Mouse (Mus musculus) liver, embryonic 14.5 days (tissue): ENCODE measurements around the gene Gm8122. TPM values are rescaled to one million over a fixed set of nuclear protein-coding genes. Genes with fewer than 3 reads are reported as not detected.
"Not testable (repeated sequence)": the region's sequence is repeated elsewhere in the genome, so short reads cannot be mapped to it uniquely, and the experiment has no call there.

ENCODE experiments used
- ATAC-seq: fragments of 200-750 bp; cut with Nextera tagmentation; 2 replicates; pipeline ENCODE4 v1.8.0; 2017; ENCODE audit warnings: moderate number of reproducible peaks, mild to moderate bottlenecking, moderate library complexity; ENCODE audit not compliant: insufficient read depth
- DNase-seq, 3 experiments: peaks; one replicate each; pipeline ENCODE4 v3.0.0-alpha.2; 2012 to 2013; ENCODE audit warnings: low read depth in 3 of 3, low spot score in 3 of 3
- H3K27ac ChIP-seq: fragments of 300-500 bp; sonication (generic); 2 replicates; pipeline ENCODE4 v1.5.1; 2014; ENCODE audit warnings: moderate library complexity, mild to moderate bottlenecking, control low read depth, inconsistent platforms
- H3K27me3 ChIP-seq: fragments of 300-500 bp; sonication (generic); 2 replicates; pipeline ENCODE4 v1.6.1; 2014; ENCODE audit warnings: mild to moderate bottlenecking, low read length, moderate library complexity; ENCODE audit not compliant: control insufficient read depth, insufficient read depth
- H3K36me3 ChIP-seq: fragments of 300-500 bp; sonication (generic); replicated peaks from 2 replicates; pipeline ENCODE4 v1.6.1; 2014; ENCODE audit warnings: low read depth; ENCODE audit not compliant: control insufficient read depth, insufficient read depth
- H3K4me1 ChIP-seq, 2 experiments: fragments of 200-500 bp in 1 of 2; fragments of 300-500 bp in 1 of 2; sonication (generic) in 1 of 2; replicated peaks; 2 replicates each; pipeline ENCODE4 v1.6.1; 2012 to 2014; ENCODE audit warnings: antibody characterized with exemption in 1 of 2, inconsistent platforms in 1 of 2, low read length in 1 of 2; ENCODE audit not compliant: control insufficient read depth in 2 of 2, insufficient read depth in 2 of 2
- H3K4me2 ChIP-seq: fragments of 300-500 bp; sonication (generic); 2 replicates; pipeline ENCODE4 v1.6.1; 2014; ENCODE audit warnings: low read depth, mild to moderate bottlenecking, control low read depth, moderate library complexity
- H3K4me3 ChIP-seq, 2 experiments: fragments of 200-500 bp in 1 of 2; fragments of 300-500 bp in 1 of 2; sonication (generic) in 1 of 2; 2 replicates each; pipeline ENCODE4 v1.5.1; 2012 to 2014; ENCODE audit warnings: low read depth in 2 of 2, low read length in 2 of 2, mild to moderate bottlenecking in 2 of 2, control low read depth in 1 of 2, inconsistent platforms in 1 of 2, moderate library complexity in 1 of 2; ENCODE audit not compliant: insufficient read depth in 1 of 2
- H3K9ac ChIP-seq: fragments of 300-500 bp; sonication (generic); replicated peaks from 2 replicates; pipeline ENCODE4 v1.6.1; 2014; ENCODE audit warnings: mild to moderate bottlenecking, control low read depth, moderate library complexity
- H3K9me3 ChIP-seq: fragments of 300-500 bp; sonication (generic); 2 replicates; pipeline ENCODE4 v1.6.1; 2016; ENCODE audit warnings: low read length, mixed read lengths; ENCODE audit not compliant: control insufficient read depth
- WGBS: fragments of 180-500 bp; shearing (Covaris S2); extraction: QIAGEN DNeasy Blood & Tissue Kit; methylation state at CpG from one replicate; pipeline ENCODE4 v1.1.7; 2014; ENCODE audit not compliant: insufficient replicate concordance; 5-methylcytosine and 5-hydroxymethylcytosine counted together
- polyA plus RNA-seq, 2 experiments: library from polyadenylated mRNA; depleted of rRNA in 1 of 2; stranded (reverse) in 1 of 2; unstranded in 1 of 2; fragments of >200 nt; fragmentation: Nextera tagmentation in 1 of 2; extraction: Ambion mirVana in 1 of 2; gene quantifications; 2 replicates each; pipeline versions ENCODE4 v1.2.1 to v1.2.3; 2012 to 2014

Gene Gm8122
- polyA plus RNA-seq (2012; rRNA removed) (not detected in 2 replicates), polyA plus RNA-seq (2014; fragmentation: Nextera tagmentation; extraction: Ambion mirVana) (not detected in 2 replicates)

DNA sequence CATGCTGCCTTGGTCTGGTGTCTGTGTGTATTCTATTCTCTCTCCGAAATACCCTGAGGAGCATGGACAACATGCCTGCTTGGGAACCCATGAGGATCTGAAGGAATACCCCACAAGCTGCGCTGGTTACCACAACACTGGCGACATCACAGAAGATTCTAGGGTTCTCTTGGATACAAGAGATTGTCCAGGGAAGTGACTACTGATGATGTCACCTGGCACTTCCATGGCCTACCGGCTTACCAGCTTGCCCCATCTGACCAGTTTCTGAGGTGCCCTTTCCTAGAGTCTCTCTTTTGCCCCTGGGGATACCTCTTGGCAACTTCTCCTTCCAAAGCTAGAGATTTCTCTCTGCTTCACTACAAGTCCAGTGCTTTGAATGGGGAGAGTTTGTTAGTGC lies at the start of gene Gm8122:
Gene Gm8122 (minus strand): TSS at position 101 of the 400 bp plus-strand sequence.
- H3K27ac ChIP-seq, H3K4me2 ChIP-seq, H3K4me3 ChIP-seq, H3K36me3 ChIP-seq, DNase-seq, H3K9ac ChIP-seq, ATAC-seq, H3K4me1 ChIP-seq, H3K27me3 ChIP-seq, H3K9me3 ChIP-seq: not testable (repeated sequence)
- 74% methylated on average over 3 of the region's 4 CpGs for WGBS

- not testable (repeated sequence) for H3K9me3 ChIP-seq, DNase-seq, ATAC-seq, H3K4me3 ChIP-seq, H3K4me2 ChIP-seq, H3K9ac ChIP-seq, H3K27ac ChIP-seq, H3K27me3 ChIP-seq, H3K36me3 ChIP-seq, H3K4me1 ChIP-seq
- 59% methylated on average over 3 of the region's 3 CpGs for WGBS
Measured at GRCm38 (mm10) chr14:43278681-43279080, 43.6 kb upstream of the Gm8122 start.

GRCm38 (mm10) chr14:43278146-43278545 lies 43.0 kb upstream of the Gm8122 start:
- not testable (repeated sequence) for H3K9me3 ChIP-seq, H3K27me3 ChIP-seq, H3K9ac ChIP-seq, H3K27ac ChIP-seq, H3K4me1 ChIP-seq, DNase-seq, ATAC-seq, H3K4me2 ChIP-seq, H3K4me3 ChIP-seq, H3K36me3 ChIP-seq
- WGBS: 32% methylated on average over 4 of the region's 4 CpGs

GRCm38 (mm10) chr14:43277468-43277867 lies 42.4 kb upstream of the Gm8122 start:
- not testable (repeated sequence) for H3K36me3 ChIP-seq, DNase-seq, H3K4me2 ChIP-seq, H3K27me3 ChIP-seq, H3K27ac ChIP-seq, H3K9ac ChIP-seq, H3K4me3 ChIP-seq, H3K4me1 ChIP-seq, ATAC-seq, H3K9me3 ChIP-seq
- WGBS: 38% methylated on average over 2 of the region's 2 CpGs

DNA sequence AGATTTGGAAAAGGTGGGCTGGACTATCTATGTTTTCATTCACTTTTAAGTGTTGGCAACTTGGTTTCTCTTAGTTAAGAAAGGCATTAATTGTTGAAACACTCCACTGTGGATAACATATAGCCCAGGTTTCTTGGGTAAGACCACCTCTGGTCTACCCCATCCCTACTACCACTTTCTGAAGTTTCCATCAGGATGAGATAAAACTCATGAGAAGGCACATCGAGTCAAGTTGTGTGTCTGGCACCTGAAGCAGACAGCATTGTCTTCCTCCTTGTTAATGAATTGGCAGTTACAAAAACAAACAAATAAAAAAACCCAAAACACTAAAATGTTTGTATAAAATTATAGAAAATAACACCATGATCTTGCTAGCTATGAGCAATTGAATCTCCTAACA lies 40.6 kb upstream of the Gm8122 start:
- not testable (repeated sequence) for ATAC-seq, H3K4me2 ChIP-seq, H3K9ac ChIP-seq, H3K4me3 ChIP-seq, H3K4me1 ChIP-seq, H3K27me3 ChIP-seq, H3K9me3 ChIP-seq, H3K27ac ChIP-seq, H3K36me3 ChIP-seq, DNase-seq
- WGBS: 53% methylated on average over 1 of the region's 1 CpGs

DNA sequence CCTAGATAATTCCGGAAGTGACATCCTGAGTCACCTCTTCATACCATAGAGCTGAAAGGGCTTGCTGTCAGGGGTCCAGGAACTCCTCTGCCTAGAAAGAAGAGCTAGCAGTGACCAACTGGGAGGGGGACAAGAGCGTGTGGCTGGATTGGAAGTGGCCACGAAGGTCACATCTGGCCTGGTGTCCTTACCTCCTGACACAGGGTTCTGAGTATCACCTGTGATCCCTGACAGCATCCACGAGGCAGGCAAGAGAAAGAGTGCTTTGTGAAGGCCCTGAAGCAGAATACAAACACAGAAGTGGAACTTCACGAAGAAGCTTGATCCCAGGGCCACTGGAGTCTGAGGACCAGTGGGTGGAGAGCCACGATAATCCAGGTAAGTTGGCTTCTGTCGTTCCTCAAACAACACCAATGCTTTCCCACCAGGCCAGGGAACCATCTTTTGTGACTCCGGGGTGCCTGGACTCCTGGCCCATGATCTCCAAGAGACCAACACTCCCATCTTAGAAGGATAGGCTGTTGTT lies 39.9 kb upstream of the Gm8122 start, which contains the start of gene Gm9732:
Gene Gm9732 (plus strand): TSS at position 51 of the 526 bp plus-strand sequence.
- H3K36me3 ChIP-seq, H3K27me3 ChIP-seq, H3K4me2 ChIP-seq, H3K9ac ChIP-seq, H3K4me3 ChIP-seq, H3K27ac ChIP-seq, DNase-seq, ATAC-seq, H3K4me1 ChIP-seq, H3K9me3 ChIP-seq: not testable (repeated sequence)
- 58% methylated on average over 8 of the region's 8 CpGs for WGBS

DNA sequence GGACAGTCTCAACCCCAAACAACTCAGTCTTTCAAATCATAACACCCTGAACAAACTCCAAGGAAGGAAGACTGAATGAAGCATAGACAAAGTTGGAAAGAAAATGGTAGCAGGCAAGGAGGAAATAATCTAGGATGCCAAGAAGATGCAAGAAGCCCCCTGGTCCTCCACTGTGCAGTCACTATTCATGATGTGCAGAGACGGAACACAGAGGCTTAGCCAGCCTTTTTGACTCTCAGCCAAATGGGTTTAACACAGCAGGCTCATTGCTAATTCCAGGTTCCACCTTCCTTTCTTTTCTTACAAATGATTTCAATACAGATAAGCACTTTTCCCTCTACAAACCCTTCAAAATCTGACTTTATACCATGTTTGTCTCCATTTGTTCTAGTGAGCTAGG lies 38.1 kb upstream of the Gm8122 start:
- H3K27ac ChIP-seq, H3K4me1 ChIP-seq, H3K27me3 ChIP-seq, H3K36me3 ChIP-seq, ATAC-seq, H3K4me3 ChIP-seq, H3K4me2 ChIP-seq, H3K9me3 ChIP-seq, H3K9ac ChIP-seq, DNase-seq: not testable (repeated sequence)
- WGBS: 58% methylated on average over 1 of the region's 1 CpGs

- H3K4me1 ChIP-seq, H3K9me3 ChIP-seq, H3K27me3 ChIP-seq, H3K4me3 ChIP-seq, ATAC-seq, H3K4me2 ChIP-seq, H3K36me3 ChIP-seq, H3K9ac ChIP-seq, H3K27ac ChIP-seq, DNase-seq: not testable (repeated sequence)
- WGBS: 53% methylated on average over 3 of the region's 3 CpGs
Measured at GRCm38 (mm10) chr14:43269211-43269610, 34.1 kb upstream of the Gm8122 start.
